Mouse (Mus musculus) kidney, embryonic 14.5 days (tissue): ENCODE results near the gene Col5a2. TPM values are rescaled to one million over a fixed set of nuclear protein-coding genes. Genes with fewer than 3 reads are reported as not detected.

Source experiments
- ATAC-seq: fragments of 200-750 bp; cut with Nextera tagmentation; 2 replicates; pipeline ENCODE4 v1.8.0; 2017; ENCODE audit warnings: moderate number of reproducible peaks, mild to moderate bottlenecking, moderate TSS enrichment, moderate library complexity; ENCODE audit not compliant: low FRiP score, low TSS enrichment
- H3K27ac ChIP-seq: fragments of 300-500 bp; sonication (generic); 2 replicates; pipeline ENCODE4 v1.5.1; 2014; ENCODE audit warnings: low read depth, mild to moderate bottlenecking, low read length, moderate library complexity, mixed read lengths
- H3K27me3 ChIP-seq: fragments of 300-500 bp; sonication (generic); 2 replicates; pipeline ENCODE4 v1.6.1; 2014; ENCODE audit warnings: mild to moderate bottlenecking, low read length; ENCODE audit not compliant: control insufficient read depth, insufficient read depth
- H3K36me3 ChIP-seq: fragments of 300-500 bp; sonication (generic); 2 replicates; pipeline ENCODE4 v1.6.1; 2014; ENCODE audit warnings: low read length, mixed read lengths; ENCODE audit not compliant: control insufficient read depth, insufficient read depth
- H3K4me1 ChIP-seq: fragments of 300-500 bp; sonication (generic); 2 replicates; pipeline ENCODE4 v1.6.1; 2014; ENCODE audit warnings: low read length, mixed read lengths; ENCODE audit not compliant: control insufficient read depth, insufficient read depth
- H3K4me2 ChIP-seq: fragments of 300-500 bp; sonication (generic); replicated peaks from 2 replicates; pipeline ENCODE4 v1.6.1; 2014; ENCODE audit warnings: low read depth, mild to moderate bottlenecking, low read length
- H3K4me3 ChIP-seq: fragments of 300-500 bp; sonication (generic); 2 replicates; pipeline ENCODE4 v1.5.1; 2014; ENCODE audit warnings: mild to moderate bottlenecking, low read length
- H3K9ac ChIP-seq: fragments of 300-500 bp; sonication (generic); 2 replicates; pipeline ENCODE4 v1.6.1; 2014; ENCODE audit warnings: low read depth, mild to moderate bottlenecking, low read length, moderate library complexity
- H3K9me3 ChIP-seq: fragments of 300-500 bp; sonication (generic); 2 replicates; pipeline ENCODE4 v1.6.1; 2016; ENCODE audit warnings: low read length; ENCODE audit not compliant: control insufficient read depth
- WGBS: fragments of 180-500 bp; shearing (Covaris S2); extraction: QIAGEN DNeasy Blood & Tissue Kit; methylation state at CpG from one replicate; pipeline ENCODE4 v1.1.7; 2014; 5-methylcytosine and 5-hydroxymethylcytosine counted together
- polyA plus RNA-seq: library from polyadenylated mRNA; unstranded; fragments of >200 nt; fragmentation: Nextera tagmentation; extraction: Ambion mirVana; gene quantifications from 2 replicates; pipeline ENCODE4 v1.2.1, GENCODE M21; 2014

Col5a2 gene
- polyA plus RNA-seq, 1 experiment from 2014 or later: 24.4 TPM

GRCm38 (mm10) chr1:45381866-45382265 is 121.2 kb downstream of the Col5a2 start:
- H3K4me3 ChIP-seq: no peak overlapping the region
- H3K9me3 ChIP-seq: no peaks in the 10 kb centered on the region
- no peak overlapping the region for H3K9ac ChIP-seq
- no peak for ATAC-seq
- no peaks in the 10 kb centered on the region for H3K27me3 ChIP-seq
- 94% methylated on average over 2 of the region's 2 CpGs for WGBS
- H3K36me3 ChIP-seq: no peaks in the 10 kb centered on the region
- no peak overlapping the region for H3K27ac ChIP-seq
- H3K4me2 ChIP-seq: no peak overlapping the region
- H3K4me1 ChIP-seq: no peaks in the 10 kb centered on the region

- 79% methylated on average over 7 of the region's 7 CpGs for WGBS
- Histone ChIP-seq H3K9me3 (no peaks in the 10 kb centered on the region), H3K27me3 (no peaks in the 10 kb centered on the region), H3K4me2 (no peak overlapping the region), H3K4me3 (no peak overlapping the region), H3K4me1 (no peaks in the 10 kb centered on the region), H3K36me3 (peaks cover 3% of the 10 kb centered on the region; the same call in 1 of the 2 replicates), H3K9ac (no peak overlapping the region), H3K27ac (no peak overlapping the region)
- ATAC-seq: no peak
These were observed 122.9 kb downstream of the Col5a2 start for GRCm38 (mm10) chr1:45379992-45380690.

- Histone ChIP-seq H3K4me2 (no peak overlapping the region), H3K9ac (no peak overlapping the region), H3K27ac (no peak overlapping the region), H3K9me3 (peaks cover 7% of the 10 kb centered on the region; the same call in 1 of the 2 replicates), H3K4me1 (no peaks in the 10 kb centered on the region), H3K36me3 (no peaks in the 10 kb centered on the region), H3K27me3 (no peaks in the 10 kb centered on the region), H3K4me3 (no peak overlapping the region)
- ATAC-seq: no peak
- 67% methylated on average over 1 of the region's 1 CpGs for WGBS
These were observed 137.7 kb downstream of the Col5a2 start for GRCm38 (mm10) chr1:45365427-45365826.

GRCm38 (mm10) chr1:45363274-45363673 is 139.8 kb downstream of the Col5a2 start:
- no peak overlapping the region for H3K27ac ChIP-seq
- no peak overlapping the region for H3K4me2 ChIP-seq
- no peaks in the 10 kb centered on the region for H3K27me3 ChIP-seq
- WGBS: 100% methylated on average over 2 of the region's 2 CpGs
- no peaks in the 10 kb centered on the region for H3K9me3 ChIP-seq
- H3K4me3 ChIP-seq: no peak overlapping the region
- H3K4me1 ChIP-seq: no peaks in the 10 kb centered on the region
- H3K36me3 ChIP-seq: no peaks in the 10 kb centered on the region
- no peak overlapping the region for H3K9ac ChIP-seq
- no peak for ATAC-seq

GRCm38 (mm10) chr1:45359673-45360072 is 143.4 kb downstream of the Col5a2 start:
- no peak overlapping the region for H3K9ac ChIP-seq
- no peak overlapping the region for H3K4me3 ChIP-seq
- H3K27ac ChIP-seq: no peak overlapping the region
- no peaks in the 10 kb centered on the region for H3K4me1 ChIP-seq
- H3K9me3 ChIP-seq: no peaks in the 10 kb centered on the region
- no peaks in the 10 kb centered on the region for H3K27me3 ChIP-seq
- no peaks in the 10 kb centered on the region for H3K36me3 ChIP-seq
- no peak overlapping the region for H3K4me2 ChIP-seq
- 90% methylated on average over 2 of the region's 2 CpGs for WGBS
- ATAC-seq: no peak

- H3K4me3 ChIP-seq: no peak overlapping the region
- no peaks in the 10 kb centered on the region for H3K36me3 ChIP-seq
- 80% methylated on average over 2 of the region's 2 CpGs for WGBS
- H3K4me1 ChIP-seq: no peaks in the 10 kb centered on the region
- no peak overlapping the region for H3K4me2 ChIP-seq
- ATAC-seq: no peak
- H3K27me3 ChIP-seq: no peaks in the 10 kb centered on the region
- no peaks in the 10 kb centered on the region for H3K9me3 ChIP-seq
- H3K9ac ChIP-seq: no peak overlapping the region
- H3K27ac ChIP-seq: no peak overlapping the region
These were observed 143.9 kb downstream of the Col5a2 start for GRCm38 (mm10) chr1:45359147-45359546.

GRCm38 (mm10) chr1:45358020-45358419 is 145.1 kb downstream of the Col5a2 start:
- H3K9me3 ChIP-seq: no peaks in the 10 kb centered on the region
- 74% methylated on average over 1 of the region's 1 CpGs for WGBS
- ATAC-seq: no peak
- H3K36me3 ChIP-seq: no peaks in the 10 kb centered on the region
- H3K4me2 ChIP-seq: no peak overlapping the region
- no peak overlapping the region for H3K9ac ChIP-seq
- no peaks in the 10 kb centered on the region for H3K4me1 ChIP-seq
- no peak overlapping the region for H3K27ac ChIP-seq
- no peak overlapping the region for H3K4me3 ChIP-seq
- no peaks in the 10 kb centered on the region for H3K27me3 ChIP-seq

GRCm38 (mm10) chr1:45355944-45356343 is 147.1 kb downstream of the Col5a2 start:
- H3K4me1 ChIP-seq: no peaks in the 10 kb centered on the region
- 73% methylated on average over 4 of the region's 4 CpGs for WGBS
- H3K36me3 ChIP-seq: no peaks in the 10 kb centered on the region
- H3K9ac ChIP-seq: no peak overlapping the region
- H3K9me3 ChIP-seq: no peaks in the 10 kb centered on the region
- H3K27me3 ChIP-seq: no peaks in the 10 kb centered on the region
- H3K4me3 ChIP-seq: no peak overlapping the region
- no peak overlapping the region for H3K27ac ChIP-seq
- ATAC-seq: no peak
- H3K4me2 ChIP-seq: no peak overlapping the region

- Histone ChIP-seq H3K9ac (no peak overlapping the region), H3K27ac (no peak overlapping the region), H3K4me1 (no peaks in the 10 kb centered on the region), H3K4me2 (no peak overlapping the region), H3K4me3 (no peak overlapping the region), H3K36me3 (peaks cover 18% of the 10 kb centered on the region), H3K27me3 (no peaks in the 10 kb centered on the region), H3K9me3 (no peaks in the 10 kb centered on the region)
- 90% methylated on average over 1 of the region's 1 CpGs for WGBS
- no peak for ATAC-seq
These were observed 173.9 kb downstream of the Col5a2 start for GRCm38 (mm10) chr1:45329149-45329548.
